Mouse (Mus musculus) heart, adult 2 months (tissue): Measurements from ENCODE around the gene Klhl41. TPM values are rescaled to one million over a fixed set of nuclear protein-coding genes. Genes with fewer than 3 reads are reported as not detected.

Source experiments
- DNase-seq, 2 experiments: peaks; one replicate each; pipeline ENCODE4 v3.0.0; 2021
- H3K27ac ChIP-seq: fragments of 200-600 bp; 2 replicates; pipeline ENCODE4 v1.8.1; 2022
- H3K27me3 ChIP-seq: fragments of 200-500 bp; 2 replicates; pipeline ENCODE4 v1.6.1; 2012; ENCODE audit warnings: mild to moderate bottlenecking, low read length, inconsistent platforms, mixed read lengths; ENCODE audit not compliant: control insufficient read depth, insufficient read depth
- H3K36me3 ChIP-seq: fragments of 200-500 bp; 2 replicates; pipeline ENCODE4 v1.6.1; 2012; ENCODE audit warnings: low read length, inconsistent platforms; ENCODE audit not compliant: control insufficient read depth, insufficient read depth
- H3K4me1 ChIP-seq: fragments of 200-500 bp; 2 replicates; pipeline ENCODE4 v1.6.1; 2011; ENCODE audit warnings: low read length; ENCODE audit not compliant: control insufficient read depth, insufficient read depth
- H3K4me3 ChIP-seq: fragments of 200-600 bp; 2 replicates; pipeline ENCODE4 v1.8.1; 2022
- H3K79me2 ChIP-seq: fragments of 200-500 bp; replicated peaks from 2 replicates; pipeline ENCODE4 v1.6.1; 2012; ENCODE audit warnings: mild to moderate bottlenecking, inconsistent platforms, low read length, moderate library complexity, mixed read lengths; ENCODE audit not compliant: control insufficient read depth, insufficient read depth
- H3K9ac ChIP-seq: fragments of 200-500 bp; 2 replicates; pipeline ENCODE4 v1.6.1; 2012; ENCODE audit warnings: low read depth, mild to moderate bottlenecking, control low read depth, inconsistent platforms, low read length, mixed read lengths
- CTCF ChIP-seq: fragments of 200-600 bp; IDR thresholded peaks from 2 replicates; pipeline ENCODE4 v1.8.1; 2022; ENCODE audit warnings: antibody characterized with exemption, mild to moderate bottlenecking, moderate library complexity
- EP300 ChIP-seq: fragments of 200-500 bp; IDR thresholded peaks from 2 replicates; pipeline ENCODE4 v1.6.1; 2011; ENCODE audit warnings: low read depth, low read length, control low read depth; ENCODE audit not compliant: insufficient read depth
- POLR2A ChIP-seq: fragments of 200-500 bp; IDR thresholded peaks from 2 replicates; pipeline ENCODE4 v1.6.1; 2011; ENCODE audit warnings: mild to moderate bottlenecking, low read depth, low read length, control low read depth; ENCODE audit not compliant: insufficient read depth
- WGBS: fragments of 180-500 bp; shearing (Covaris S2); methylation state at CpG from one replicate; pipeline ENCODE4 v1.1.7; 2018; 5-methylcytosine and 5-hydroxymethylcytosine counted together
- intact Hi-C: fragments of 180-260 bp; cut with DNase I; formaldehyde crosslinking; loops from one replicate; pipeline ENCODE4 v1.15.1; 2025
- polyA plus RNA-seq: library from polyadenylated mRNA; depleted of rRNA; stranded (reverse); fragments of >200 nt; gene quantifications from 2 replicates; pipeline ENCODE4 v1.2.3, GENCODE M21; 2012
- total RNA-seq, 2 experiments: library from RNA; stranded (reverse); gene quantifications; 2 replicates each; pipeline ENCODE4 v1.2.3; 2021

Gene Klhl41
- total and polyA plus RNA-seq, 3 experiments = 19.3 to 75.7 (median 67.3) TPM

GRCm38 (mm10) chr2:69659326-69659725 lies 10.6 kb upstream of the Klhl41 start:
- intact Hi-C loops = no loop called here
- Histone ChIP-seq H3K36me3 (no peaks in the 10 kb centered on the region), H3K4me3 (no peak overlapping the region), H3K27ac (no peak overlapping the region), H3K9ac (no peak overlapping the region), H3K79me2 (no peaks in the 10 kb centered on the region), H3K4me1 (no peaks in the 10 kb centered on the region), H3K27me3 (no peaks in the 10 kb centered on the region)
- WGBS = 84% methylated on average over 4 of the region's 4 CpGs
- DNase-seq = no peak
- no peak for TF ChIP-seq CTCF
- TF ChIP-seq EP300 = no peak
- no peak for TF ChIP-seq POLR2A

GRCm38 (mm10) chr2:69663827-69664476 lies 6.0 kb upstream of the Klhl41 start:
- intact Hi-C loops = no loop called here
- Histone ChIP-seq H3K79me2 (no peaks in the 10 kb centered on the region), H3K27me3 (no peaks in the 10 kb centered on the region), H3K4me3 (no peak overlapping the region), H3K27ac (no peak overlapping the region), H3K9ac (no peak overlapping the region), H3K4me1 (no peaks in the 10 kb centered on the region), H3K36me3 (no peaks in the 10 kb centered on the region)
- TF ChIP-seq CTCF = no peak
- no peak for TF ChIP-seq POLR2A
- TF ChIP-seq EP300 = no peak
- WGBS = 65% methylated on average over 13 of the region's 13 CpGs
- no peak for DNase-seq

GRCm38 (mm10) chr2:69667656-69668055 lies 2.3 kb upstream of the Klhl41 start:
- TF ChIP-seq POLR2A (no peak), EP300 (no peak), CTCF (no peak)
- Histone ChIP-seq H3K27ac (no peak overlapping the region), H3K4me1 (no peaks in the 10 kb centered on the region), H3K36me3 (no peaks in the 10 kb centered on the region), H3K9ac (no peak overlapping the region), H3K79me2 (no peaks in the 10 kb centered on the region), H3K4me3 (no peak overlapping the region), H3K27me3 (no peaks in the 10 kb centered on the region)
- no peak for DNase-seq
- intact Hi-C loops = no loop called here
- WGBS = 96% methylated on average over 4 of the region's 4 CpGs

GRCm38 (mm10) chr2:69668414-69668813 lies 1.5 kb upstream of the Klhl41 start:
- no peak for TF ChIP-seq EP300
- WGBS = 60% methylated on average over 6 of the region's 6 CpGs

GRCm38 (mm10) chr2:69673723-69674122 lies 3.8 kb downstream of the Klhl41 start:
- TF ChIP-seq POLR2A = no peak
- no peak for TF ChIP-seq CTCF
- no peak for TF ChIP-seq EP300

More at GRCm38 (mm10) chr2:69668414-69668813, 1.5 kb upstream of the Klhl41 start:
- Histone ChIP-seq H3K4me3 (no peak overlapping the region), H3K36me3 (no peaks in the 10 kb centered on the region), H3K79me2 (no peaks in the 10 kb centered on the region), H3K9ac (peak overlapping the region; percentile 36; the same call in 1 of the 2 replicates), H3K27ac (peak overlapping the region; percentile 82), H3K27me3 (no peaks in the 10 kb centered on the region), H3K4me1 (no peaks in the 10 kb centered on the region)
- intact Hi-C loops = no loop called here
- DNase-seq = no peak

GRCm38 (mm10) chr2:69675266-69675665 lies 5.3 kb downstream of the Klhl41 start:
- 86% methylated on average over 9 of the region's 9 CpGs for WGBS
- H3K79me2 ChIP-seq = no peaks in the 10 kb centered on the region
- H3K9ac ChIP-seq = no peak overlapping the region
- no peaks in the 10 kb centered on the region for H3K27me3 ChIP-seq
- H3K27ac ChIP-seq = no peak overlapping the region
- intact Hi-C loops = loop anchor here (5.0 kb wide), 1 partner anchor 38 kb away; no protein-coding TSS in a partner anchor
- no peaks in the 10 kb centered on the region for H3K4me1 ChIP-seq
- no peak for DNase-seq
- no peaks in the 10 kb centered on the region for H3K36me3 ChIP-seq
- no peak overlapping the region for H3K4me3 ChIP-seq
- no peak for TF ChIP-seq EP300

More at GRCm38 (mm10) chr2:69673723-69674122, 3.8 kb downstream of the Klhl41 start:
- no peak overlapping the region for H3K9ac ChIP-seq
- H3K27ac ChIP-seq = peak overlapping the region; percentile 9; the same call in 1 of the 2 replicates
- H3K79me2 ChIP-seq = no peaks in the 10 kb centered on the region
- H3K4me3 ChIP-seq = peak overlapping the region; percentile 39
- no peak for DNase-seq
- WGBS = 45% methylated on average over 5 of the region's 5 CpGs
- intact Hi-C loops = no loop called here
- H3K36me3 ChIP-seq = no peaks in the 10 kb centered on the region
- no peaks in the 10 kb centered on the region for H3K4me1 ChIP-seq
- no peaks in the 10 kb centered on the region for H3K27me3 ChIP-seq
